Mouse (Mus musculus) MEL (cell line): Measurements from ENCODE around the gene Dennd2a.

Experiments used
- CTCF ChIP-seq, 3 experiments: IDR thresholded peaks in 2 of 3; conservative IDR thresholded peaks in 1 of 3; 2 replicates each; pipeline ENCODE4 v1.5.1; 2011 to 2012; ENCODE audit warnings: low read length in 3 of 3, low read depth in 2 of 3, mild to moderate bottlenecking in 2 of 3, improper control_type of control experiment in 1 of 3, inconsistent platforms in 1 of 3, mixed read lengths in 1 of 3, moderate library complexity in 1 of 3; ENCODE audit not compliant: control insufficient read depth in 1 of 3, insufficient read depth in 1 of 3, poor library complexity in 1 of 3, severe bottlenecking in 1 of 3
- HCFC1 ChIP-seq: IDR thresholded peaks from 2 replicates; pipeline ENCODE4 v1.6.1; 2012; ENCODE audit warnings: low read depth, mild to moderate bottlenecking, inconsistent platforms, low read length, improper control_type of control experiment, moderate library complexity
- KAT2A ChIP-seq: conservative IDR thresholded peaks from 2 replicates; pipeline ENCODE4 v1.6.1; 2012; ENCODE audit warnings: low read depth, low read length, improper control_type of control experiment, inconsistent platforms

DNA sequence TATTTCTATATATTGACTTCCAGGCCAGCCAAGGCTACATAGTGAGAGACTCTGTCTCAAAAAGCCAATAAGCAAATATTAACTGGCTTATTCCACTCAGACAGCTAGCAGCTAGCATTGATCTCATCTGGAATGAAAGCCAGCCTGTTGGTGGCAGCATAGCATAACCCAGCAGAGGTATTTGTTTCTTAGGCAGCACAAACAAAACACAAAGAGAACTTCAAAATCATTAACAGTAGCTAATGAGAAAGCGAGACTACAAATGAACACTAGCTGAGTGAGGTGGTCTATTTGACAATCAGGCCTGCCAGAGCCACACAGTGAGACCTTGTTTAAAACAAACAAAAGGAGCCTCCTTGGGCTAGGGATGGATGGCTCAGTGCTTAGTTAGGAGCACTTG, 143.6 kb downstream of the Dennd2a start:
- TF ChIP-seq CTCF (IDR thresholded peaks at IDR 0.05 in 2 of 3, conservative IDR thresholded peaks at IDR 0.05 in 1 of 3; ENCODE audit: control insufficient read depth in 1 of 3, insufficient read depth in 1 of 3, low read depth in 2 of 3, low read length in 3 of 3, poor library complexity in 1 of 3, severe bottlenecking in 1 of 3) = peak in 1 of 3 experiments; percentile 38; a peak in 2 of 6 replicates
- no peak for TF ChIP-seq HCFC1
- no peak for TF ChIP-seq KAT2A
